Mouse (Mus musculus): ENCODE measurements around the gene Nckap1l. TPM values are rescaled to one million over a fixed set of nuclear protein-coding genes. Genes with fewer than 3 reads are reported as not detected.

The Nckap1l gene
- total and polyA plus RNA-seq, 3 experiments = 17.9 to 27.1 TPM; not detected in 1

DNA sequence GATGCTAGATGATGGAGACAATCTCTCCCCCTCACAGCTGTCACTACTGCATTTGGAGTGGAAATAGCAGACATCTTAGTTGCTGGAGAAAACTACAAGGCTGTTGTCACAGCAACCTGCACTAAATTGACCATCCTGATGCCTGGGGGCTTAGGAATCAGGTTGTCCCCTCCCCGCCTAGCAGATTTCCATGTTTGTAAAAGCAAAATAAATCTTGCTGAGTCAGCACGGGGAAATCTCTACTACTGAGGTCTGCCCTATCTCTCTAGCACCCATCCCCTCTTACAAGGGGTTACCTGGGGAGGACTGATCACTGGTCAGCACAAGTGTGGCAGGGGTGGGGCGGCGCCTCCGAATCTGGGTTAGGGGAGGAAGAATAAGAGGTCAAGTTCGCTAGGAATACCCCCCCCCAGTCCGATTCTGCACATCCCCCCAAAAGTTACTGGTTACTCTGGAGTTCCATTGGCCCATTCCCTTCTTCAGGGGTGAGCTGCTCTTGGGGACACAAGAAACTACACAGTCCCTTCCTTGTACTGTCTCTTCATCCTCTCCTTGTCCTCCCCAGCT is 80.5 kb downstream of the Nckap1l start:
- no peak overlapping the region for H3K4me3 ChIP-seq (ENCODE audit: control insufficient read depth in 1 of 2, insufficient read depth in 1 of 2, low read depth in 2 of 2, low read length in 2 of 2)
- DNase-seq (ENCODE audit: low read depth, low spot score) = no peak
- no peak overlapping the region for H3K9ac ChIP-seq (ENCODE audit: control insufficient read depth, low read depth, low read length, poor library complexity, severe bottlenecking)
- no peaks in the 10 kb centered on the region for H3K79me2 ChIP-seq (ENCODE audit: control insufficient read depth, insufficient read depth, low read length, poor library complexity)
- no peaks in the 10 kb centered on the region for H3K36me3 ChIP-seq (ENCODE audit: control insufficient read depth in 1 of 2, insufficient read depth in 2 of 2, low read length in 2 of 2)
- TF ChIP-seq RCOR1 (IDR thresholded peaks at IDR 0.05; ENCODE audit: low read depth, low read length) (no peak), GATA1 (IDR thresholded peaks at IDR 0.05; ENCODE audit: low read depth, low read length) (no peak), MAFK (IDR thresholded peaks at IDR 0.05; ENCODE audit: borderline replicate concordance, low read depth, low read length) (peak; percentile 76; the same call in 1 of the 2 replicates)
- H3K4me1 ChIP-seq (ENCODE audit: control insufficient read depth in 1 of 2, insufficient read depth in 2 of 2, low read length in 2 of 2) = no peaks in the 10 kb centered on the region
- H3K27me3 ChIP-seq (ENCODE audit: control insufficient read depth in 1 of 2, insufficient read depth in 2 of 2, low read length in 2 of 2) = no peaks in the 10 kb centered on the region
- H3K9me3 ChIP-seq (replicated peaks; ENCODE audit: insufficient read depth, low read length) = no peaks in the 10 kb centered on the region
- no peak overlapping the region for H3K27ac ChIP-seq (ENCODE audit: control insufficient read depth, low read depth, low read length)

GRCm38 (mm10) chr15:103535030-103535429 is 81.4 kb downstream of the Nckap1l start:
- no peak for DNase-seq (ENCODE audit: low read depth, low spot score)

DNA sequence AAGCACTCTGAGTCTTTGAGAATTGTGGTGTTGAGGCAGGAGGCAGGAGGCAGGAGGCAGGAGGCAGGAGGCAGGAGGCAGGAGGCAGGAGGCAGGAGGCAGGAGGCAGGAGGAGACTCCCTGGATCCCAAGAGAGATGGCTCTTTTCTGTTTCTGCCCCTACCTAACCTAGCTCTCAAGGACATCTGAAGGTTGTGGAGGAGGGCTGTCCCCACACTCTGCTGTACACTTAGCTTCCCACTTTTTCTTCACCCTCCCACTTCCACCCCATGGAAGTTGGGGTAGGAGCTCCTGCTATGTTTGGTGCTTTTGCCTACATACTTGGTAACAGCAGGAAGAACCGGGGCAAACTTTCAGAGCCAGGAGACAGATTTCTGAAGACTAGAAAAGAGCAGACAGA is 82.2 kb downstream of the Nckap1l start:
- Histone ChIP-seq H3K9ac (ENCODE audit: control insufficient read depth, low read depth, low read length, poor library complexity, severe bottlenecking) (no peak overlapping the region), H3K9me3 (replicated peaks; ENCODE audit: insufficient read depth, low read length) (no peaks in the 10 kb centered on the region), H3K27ac (ENCODE audit: control insufficient read depth, low read depth, low read length) (no peak overlapping the region), H3K27me3 (ENCODE audit: control insufficient read depth in 1 of 2, insufficient read depth in 2 of 2, low read length in 2 of 2) (no peaks in the 10 kb centered on the region), H3K4me3 (ENCODE audit: control insufficient read depth in 1 of 2, insufficient read depth in 1 of 2, low read depth in 2 of 2, low read length in 2 of 2) (no peak overlapping the region), H3K36me3 (ENCODE audit: control insufficient read depth in 1 of 2, insufficient read depth in 2 of 2, low read length in 2 of 2) (no peaks in the 10 kb centered on the region), H3K4me1 (ENCODE audit: control insufficient read depth in 1 of 2, insufficient read depth in 2 of 2, low read length in 2 of 2) (no peaks in the 10 kb centered on the region), H3K79me2 (ENCODE audit: control insufficient read depth, insufficient read depth, low read length, poor library complexity) (no peaks in the 10 kb centered on the region)
- DNase-seq (ENCODE audit: low read depth, low spot score) = no peak
- TF ChIP-seq GABPA (IDR thresholded peaks at IDR 0.05; ENCODE audit: low read depth, low read length) (no peak), EP300 (IDR thresholded peaks at IDR 0.05; ENCODE audit: low read depth in 1 of 2, low read length in 2 of 2) (no peak), POLR2AphosphoS2 (IDR thresholded peaks at IDR 0.05; ENCODE audit: low read length) (no peak), ETS1 (IDR thresholded peaks at IDR 0.05; ENCODE audit: low read depth, low read length) (no peak), NRF1 (IDR thresholded peaks at IDR 0.05; ENCODE audit: insufficient read depth, low read depth, low read length, poor library complexity, severe bottlenecking) (no peak), ZKSCAN1 (IDR thresholded peaks at IDR 0.05; ENCODE audit: low read depth, low read length) (no peak)

More at GRCm38 (mm10) chr15:103535030-103535429, 81.4 kb downstream of the Nckap1l start:
- TF ChIP-seq MAZ (IDR thresholded peaks at IDR 0.05; ENCODE audit: low read depth, low read length) (no peak), MYB (IDR thresholded peaks at IDR 0.05; ENCODE audit: low read depth, low read length) (no peak), ZMIZ1 (IDR thresholded peaks at IDR 0.05; ENCODE audit: low read depth, low read length) (no peak), GABPA (IDR thresholded peaks at IDR 0.05; ENCODE audit: low read depth, low read length) (no peak), UBTF (IDR thresholded peaks at IDR 0.05; ENCODE audit: borderline replicate concordance, insufficient read depth, low read depth, low read length) (no peak), NRF1 (IDR thresholded peaks at IDR 0.05; ENCODE audit: insufficient read depth, low read depth, low read length, poor library complexity, severe bottlenecking) (no peak), ZKSCAN1 (IDR thresholded peaks at IDR 0.05; ENCODE audit: low read depth, low read length) (no peak), POLR2AphosphoS2 (IDR thresholded peaks at IDR 0.05; ENCODE audit: low read length) (no peak), ZNF384 (IDR thresholded peaks at IDR 0.05; ENCODE audit: low read depth, low read length) (no peak), TCF12 (IDR thresholded peaks at IDR 0.05; ENCODE audit: low read depth, low read length) (no peak), SIN3A (IDR thresholded peaks at IDR 0.05; ENCODE audit: low read length) (no peak), MAX (IDR thresholded peaks at IDR 0.05; ENCODE audit: low read length) (no peak), MEF2A (IDR thresholded peaks at IDR 0.05; ENCODE audit: extremely low read depth, insufficient replicate concordance, low read depth, low read length, poor library complexity, severe bottlenecking) (no peak), HCFC1 (IDR thresholded peaks at IDR 0.05; ENCODE audit: low read depth, low read length) (no peak), NELFE (IDR thresholded peaks at IDR 0.05; ENCODE audit: low read depth, low read length) (no peak), EP300 (IDR thresholded peaks at IDR 0.05; ENCODE audit: low read depth in 1 of 2, low read length in 2 of 2) (no peak)
- Histone ChIP-seq H3K79me2 (ENCODE audit: control insufficient read depth, insufficient read depth, low read length, poor library complexity) (no peaks in the 10 kb centered on the region), H3K36me3 (ENCODE audit: control insufficient read depth in 1 of 2, insufficient read depth in 2 of 2, low read length in 2 of 2) (no peaks in the 10 kb centered on the region), H3K4me1 (ENCODE audit: control insufficient read depth in 1 of 2, insufficient read depth in 2 of 2, low read length in 2 of 2) (no peaks in the 10 kb centered on the region), H3K9ac (ENCODE audit: control insufficient read depth, low read depth, low read length, poor library complexity, severe bottlenecking) (no peak overlapping the region), H3K27me3 (ENCODE audit: control insufficient read depth in 1 of 2, insufficient read depth in 2 of 2, low read length in 2 of 2) (no peaks in the 10 kb centered on the region), H3K27ac (ENCODE audit: control insufficient read depth, low read depth, low read length) (no peak overlapping the region), H3K9me3 (replicated peaks; ENCODE audit: insufficient read depth, low read length) (no peaks in the 10 kb centered on the region), H3K4me3 (ENCODE audit: control insufficient read depth in 1 of 2, insufficient read depth in 1 of 2, low read depth in 2 of 2, low read length in 2 of 2) (no peak overlapping the region)

All from MEL (cell line).